Mouse (Mus musculus) ES-E14 (cell line): ENCODE results near the gene Rab40c. TPM values are rescaled to one million over a fixed set of nuclear protein-coding genes. Genes with fewer than 3 reads are reported as not detected.
A peak's percentile ranks its signal among the peaks of the same experiment; 100 is the strongest.

Source experiments
- DNase-seq: peaks from one replicate; pipeline ENCODE4 v3.0.0-alpha.2; 2013; ENCODE audit warnings: low read depth, low spot score
- H3K27ac ChIP-seq: 2 replicates; pipeline ENCODE4 v1.5.1; 2012; ENCODE audit warnings: low read depth, mild to moderate bottlenecking, low read length, moderate library complexity, mixed read lengths; ENCODE audit not compliant: poor library complexity, insufficient read depth, severe bottlenecking
- H3K36me3 ChIP-seq: 2 replicates; pipeline ENCODE4 v1.6.1; 2012; ENCODE audit warnings: mild to moderate bottlenecking, low read length, moderate library complexity, mixed read lengths; ENCODE audit not compliant: control insufficient read depth, poor library complexity, insufficient read depth, severe bottlenecking
- H3K4me1 ChIP-seq, 2 experiments: fragments of 150-350 bp in 1 of 2; sonication (generic) in 1 of 2; 2 replicates each; pipeline ENCODE4 v1.6.1; 2012; ENCODE audit warnings: low read length in 2 of 2, mild to moderate bottlenecking in 1 of 2, mixed read lengths in 1 of 2; ENCODE audit not compliant: control insufficient read depth in 2 of 2, insufficient read depth in 2 of 2, poor library complexity in 1 of 2
- H3K4me3 ChIP-seq, 2 experiments: fragments of 150-350 bp in 1 of 2; sonication (generic) in 1 of 2; 2 replicates each; pipeline ENCODE4 v1.5.1; 2012; ENCODE audit warnings: low read length in 2 of 2, low read depth in 1 of 2, mild to moderate bottlenecking in 1 of 2, mixed read lengths in 1 of 2; ENCODE audit not compliant: insufficient read depth in 1 of 2, poor library complexity in 1 of 2, severe bottlenecking in 1 of 2
- H3K9ac ChIP-seq: 2 replicates; pipeline ENCODE4 v1.6.1; 2012; ENCODE audit warnings: low read depth, mild to moderate bottlenecking, low read length, mixed read lengths; ENCODE audit not compliant: poor library complexity, insufficient read depth, severe bottlenecking
- H3K9me3 ChIP-seq: fragments of 150-350 bp; sonication (generic); 2 replicates; pipeline ENCODE4 v1.6.1; 2012; ENCODE audit warnings: low read depth, mild to moderate bottlenecking, low read length; ENCODE audit not compliant: control insufficient read depth, insufficient read depth
- CHD2 ChIP-seq: IDR thresholded peaks from 2 replicates; pipeline ENCODE4 v1.6.1; 2014; ENCODE audit warnings: mild to moderate bottlenecking, low read depth, low read length, inconsistent platforms
- HCFC1 ChIP-seq: IDR thresholded peaks from 2 replicates; pipeline ENCODE4 v1.6.1; 2012; ENCODE audit warnings: low read length, inconsistent platforms, borderline replicate concordance; ENCODE audit not compliant: insufficient read depth
- MAFK ChIP-seq: IDR thresholded peaks from 2 replicates; pipeline ENCODE4 v1.6.1; 2014; ENCODE audit warnings: mild to moderate bottlenecking, low read depth, low read length, inconsistent platforms; ENCODE audit not compliant: insufficient read depth
- ZC3H11A ChIP-seq: IDR thresholded peaks from 2 replicates; pipeline ENCODE4 v1.6.1; 2012; ENCODE audit warnings: low read depth, mild to moderate bottlenecking, inconsistent platforms, low read length, borderline replicate concordance
- ZNF384 ChIP-seq: IDR thresholded peaks from 2 replicates; pipeline ENCODE4 v1.6.1; 2012; ENCODE audit warnings: low read depth, low read length, inconsistent platforms
- in situ Hi-C, 2 experiments: fragments of 600-800 bp; cut with MboI; formaldehyde crosslinking; loops; one replicate each; pipeline ENCODE4 v1.15.1; 2025; ENCODE audit warnings: low sequenced_read_pairs in 2 of 2, inconsistent platforms in 1 of 2; ENCODE audit not compliant: unreplicated experiment in 2 of 2
- total RNA-seq: library from RNA; depleted of rRNA; stranded (reverse); fragments of 300-350 nt; gene quantifications from 2 replicates; pipeline ENCODE4 v1.2.3, GENCODE M21; 2012

The Rab40c gene
- total RNA-seq, 1 experiment: 15.7 TPM

GRCm38 (mm10) chr17:25863681-25864080 lies 55.8 kb downstream of the Rab40c start:
- Histone ChIP-seq H3K9me3 (no peaks in the 10 kb centered on the region), H3K4me3 (no peak overlapping the region), H3K4me1 (peaks cover 0 to 7% of the 10 kb centered on the region in 2 experiments; a peak in 2 of 4 replicates), H3K9ac (no peak overlapping the region), H3K36me3 (no peaks in the 10 kb centered on the region), H3K27ac (no peak overlapping the region)
- in situ Hi-C loops: no loop called here
- TF ChIP-seq ZC3H11A (no peak), MAFK (no peak), CHD2 (no peak), ZNF384 (no peak), HCFC1 (no peak)
- DNase-seq: no peak

- peak overlapping the region; percentile 87 for H3K9ac ChIP-seq
- H3K9me3 ChIP-seq: no peaks in the 10 kb centered on the region
- in situ Hi-C loops: no loop called here
- H3K4me3 ChIP-seq: peak overlapping the region; percentile 69 to 77
- H3K36me3 ChIP-seq: peaks cover under 1% of the 10 kb centered on the region; the same call in 1 of the 2 replicates
- H3K27ac ChIP-seq: no peak overlapping the region
- no peak for DNase-seq
- TF ChIP-seq ZNF384: no peak
- TF ChIP-seq MAFK: no peak
- no peak for TF ChIP-seq CHD2
- no peak for TF ChIP-seq HCFC1
- no peak for TF ChIP-seq ZC3H11A
- peaks cover 0 to 7% of the 10 kb centered on the region in 2 experiments; a peak in 1 of 4 replicates for H3K4me1 ChIP-seq
These were observed 57.6 kb downstream of the Rab40c start for GRCm38 (mm10) chr17:25861704-25862612.

- DNase-seq: no peak
- Histone ChIP-seq H3K27ac (no peak within 1 kb of the TSS), H3K9me3 (no peaks in the 10 kb centered on the region), H3K4me3 (peak within 1 kb of the TSS; percentile 69 to 77), H3K36me3 (peaks cover 2% of the 10 kb centered on the region; the same call in 1 of the 2 replicates), H3K9ac (peak within 1 kb of the TSS; percentile 87), H3K4me1 (peaks cover 0 to 3% of the 10 kb centered on the region in 2 experiments; a peak in 1 of 4 replicates)
- in situ Hi-C loops: no loop called here
- TF ChIP-seq HCFC1 (no peak; the same call in 1 of the 2 replicates), MAFK (no peak), ZNF384 (no peak), CHD2 (no peak), ZC3H11A (no peak)
These were observed 58.5 kb downstream of the Rab40c start, which contains the start of gene Wdr90 for GRCm38 (mm10) chr17:25860832-25861703. TSS of gene Wdr90 (minus strand) at chr17:25861501.

GRCm38 (mm10) chr17:25860229-25860628 lies 59.3 kb downstream of the Rab40c start:
- no peak for DNase-seq
- no peak for TF ChIP-seq ZC3H11A
- no peak overlapping the region for H3K27ac ChIP-seq
- H3K9me3 ChIP-seq: no peaks in the 10 kb centered on the region
- H3K4me3 ChIP-seq: no peak overlapping the region
- peaks cover 2% of the 10 kb centered on the region; the same call in 1 of the 2 replicates for H3K36me3 ChIP-seq
- H3K9ac ChIP-seq: no peak overlapping the region
- peaks cover 0 to 4% of the 10 kb centered on the region in 2 experiments; a peak in 1 of 4 replicates for H3K4me1 ChIP-seq
- in situ Hi-C loops: no loop called here
